Mouse (Mus musculus): ENCODE measurements around the gene Krt81. TPM values are rescaled to one million over a fixed set of nuclear protein-coding genes. Genes with fewer than 3 reads are reported as not detected.
A peak's percentile ranks its signal among the peaks of the same experiment; 100 is the strongest.

Gene Krt81
- polyA plus RNA-seq (2012; rRNA removed) = not detected in 2 replicates

DNA sequence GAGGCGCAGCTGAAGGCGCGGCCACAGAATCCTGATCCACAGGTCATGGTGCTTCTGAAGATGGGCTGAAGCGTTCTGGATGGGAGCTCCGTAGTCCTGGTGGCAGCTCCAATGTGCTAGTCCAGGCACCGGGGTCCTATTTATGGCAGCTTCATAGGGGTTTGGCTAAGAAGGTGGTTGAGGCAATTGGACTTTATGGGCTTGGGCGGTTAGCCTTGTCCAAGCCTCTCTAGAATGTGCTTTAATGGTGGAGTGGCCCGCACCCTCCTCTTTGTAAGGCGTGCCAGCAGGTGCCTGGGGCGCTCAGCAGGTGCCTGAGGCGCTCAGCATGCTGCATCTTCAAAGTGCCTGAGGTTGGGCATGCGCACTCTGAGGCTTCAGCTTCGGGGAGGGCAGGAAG, at the start of gene Krt81:
Gene Krt81 (minus strand): TSS at position 101 of the 400 bp plus-strand sequence.
- no peak for DNase-seq (ENCODE audit: low spot score)

DNA sequence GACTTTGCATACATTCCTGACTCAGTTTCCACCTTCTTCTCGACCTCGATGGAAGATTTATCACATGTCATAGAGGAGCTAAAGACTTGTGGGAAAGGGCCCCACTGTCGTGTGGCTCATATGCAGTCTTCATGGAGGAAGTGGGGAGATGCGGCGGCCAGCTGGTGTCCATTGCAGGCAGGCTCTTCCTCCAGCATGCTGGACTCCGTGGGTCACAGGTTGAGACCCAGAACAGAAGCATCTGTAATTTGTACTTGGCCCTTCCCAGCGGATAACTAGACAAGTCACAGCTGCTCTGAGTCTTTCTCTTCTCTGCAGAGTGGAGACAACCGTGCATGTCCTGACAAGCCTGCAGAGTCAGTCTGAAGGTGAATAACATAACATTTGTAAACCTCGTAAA, 44.7 kb upstream of the Krt81 start:
- DNase-seq (ENCODE audit: low spot score) = no peak

DNA sequence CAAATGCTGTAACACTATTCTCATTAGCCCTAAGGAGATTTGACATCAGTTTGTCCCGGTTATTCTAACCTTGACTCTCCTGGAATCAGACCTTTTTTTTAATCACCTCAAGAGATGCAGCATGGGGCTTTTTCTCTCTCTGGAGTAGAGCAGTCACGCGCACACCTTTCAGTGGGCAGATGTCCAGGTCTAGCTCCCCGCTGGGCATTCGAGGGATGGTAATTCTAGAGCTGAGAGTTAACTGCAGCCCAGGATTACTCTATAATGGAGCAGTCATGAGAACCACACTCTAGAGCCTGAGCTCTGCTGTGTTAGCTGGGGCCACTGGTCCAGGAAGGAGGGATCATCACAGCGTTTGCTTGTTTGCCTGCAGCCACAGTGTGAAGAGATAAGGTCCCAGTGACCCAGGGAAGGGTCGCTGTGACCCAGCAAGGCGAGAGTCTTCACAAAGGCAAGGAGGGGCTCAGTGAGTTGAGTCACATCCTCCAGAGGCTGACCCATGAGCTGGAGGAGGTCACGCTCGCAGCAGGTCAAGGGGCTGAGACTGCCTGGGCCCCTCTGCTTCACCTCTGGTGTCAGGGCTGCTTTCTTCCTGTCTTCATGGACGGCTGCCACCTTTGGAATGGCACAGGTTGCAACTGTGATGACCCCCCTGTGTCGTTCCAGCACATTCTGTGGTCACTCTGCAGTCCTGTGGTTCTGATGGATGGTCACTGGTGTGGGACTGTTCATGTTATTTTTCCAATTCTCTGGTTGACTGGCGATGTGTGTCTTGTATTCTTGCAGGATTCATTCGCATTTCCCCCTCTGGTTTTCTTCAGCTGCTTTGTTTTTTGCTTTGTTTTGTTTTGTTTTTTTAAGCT, 43.6 kb upstream of the Krt81 start:
- no peak for DNase-seq (ENCODE audit: low spot score)

DNA sequence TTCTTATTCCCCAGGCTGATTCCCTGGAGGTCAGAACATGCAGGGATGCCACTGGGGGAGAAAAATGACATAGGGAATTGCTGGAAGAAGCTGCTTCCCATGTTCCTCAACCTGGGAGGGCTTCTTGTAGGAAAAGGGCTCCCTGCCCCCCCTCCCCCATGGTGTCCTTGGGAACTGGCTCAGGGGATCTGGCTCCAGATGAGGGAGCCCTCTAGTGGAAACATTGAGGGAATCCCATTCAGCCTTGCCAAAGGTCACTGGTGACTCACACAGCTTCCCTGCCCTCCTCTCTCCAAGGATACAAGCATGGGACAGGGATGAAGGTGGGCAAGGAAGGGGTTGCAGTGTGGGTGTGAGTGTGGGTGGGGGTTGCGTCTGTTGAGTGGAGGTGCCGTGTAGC, 33.6 kb upstream of the Krt81 start:
- DNase-seq (ENCODE audit: low spot score) = no peak

DNA sequence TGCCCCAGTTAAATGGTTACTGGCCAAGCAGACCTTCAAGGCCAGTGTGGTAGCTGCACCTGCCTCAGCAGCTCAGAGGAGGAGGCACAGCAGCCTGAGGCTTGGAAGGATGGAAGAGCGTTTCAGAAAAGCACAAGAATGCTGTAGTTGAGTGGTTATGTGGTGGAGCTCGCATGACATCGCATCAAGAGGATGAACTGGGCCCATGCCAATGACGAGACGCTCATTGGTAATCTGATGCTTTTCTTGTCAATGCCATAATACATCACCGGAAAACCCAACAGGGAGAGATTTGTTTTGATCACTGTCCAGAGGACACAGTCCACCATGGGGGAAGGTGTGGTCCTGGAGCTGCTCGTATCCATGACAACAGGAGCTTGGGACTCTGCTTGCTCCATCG, 31.7 kb upstream of the Krt81 start:
- no peak for DNase-seq (ENCODE audit: low spot score)

DNA sequence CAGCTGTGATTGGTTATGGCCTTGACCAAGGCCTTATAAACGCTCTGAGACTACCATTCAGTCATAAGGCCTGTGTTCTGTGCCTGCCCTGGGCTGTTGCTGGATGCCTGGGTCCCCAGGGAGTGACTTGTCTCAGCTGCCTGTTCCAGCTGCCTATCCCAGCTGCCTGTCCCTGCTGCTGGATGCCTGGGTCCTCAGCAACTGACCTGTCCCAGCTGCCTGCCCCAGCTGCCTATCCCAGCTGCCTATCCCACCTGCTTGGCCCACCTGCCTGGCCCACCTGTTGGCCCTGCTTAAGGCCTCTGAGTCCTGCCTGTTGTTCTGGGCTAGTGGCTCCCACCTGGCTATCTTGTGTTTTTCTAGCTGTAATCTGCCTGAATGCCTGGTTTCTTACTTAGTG, 30.7 kb upstream of the Krt81 start:
- DNase-seq (ENCODE audit: low spot score) = no peak

DNA sequence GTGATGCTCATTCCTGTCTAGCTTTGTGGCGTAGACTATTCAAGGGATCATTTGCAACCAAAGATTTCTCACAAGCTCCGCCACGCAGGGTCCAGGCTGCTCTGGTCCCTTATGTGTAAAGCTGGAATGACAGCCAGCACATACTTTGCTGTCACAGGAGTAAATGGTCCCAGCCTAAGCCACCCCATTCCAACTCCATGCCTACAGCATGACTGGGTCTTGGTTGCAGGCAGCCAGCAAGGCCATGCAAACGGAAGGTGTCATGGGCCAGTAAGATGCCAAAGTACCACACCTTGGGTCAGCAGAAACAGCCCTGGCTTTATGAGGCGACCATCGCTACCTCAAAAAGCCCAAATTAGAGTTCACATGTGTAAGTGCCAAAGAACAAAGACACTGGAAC, 30.2 kb upstream of the Krt81 start:
- DNase-seq (ENCODE audit: low spot score) = no peak

DNA sequence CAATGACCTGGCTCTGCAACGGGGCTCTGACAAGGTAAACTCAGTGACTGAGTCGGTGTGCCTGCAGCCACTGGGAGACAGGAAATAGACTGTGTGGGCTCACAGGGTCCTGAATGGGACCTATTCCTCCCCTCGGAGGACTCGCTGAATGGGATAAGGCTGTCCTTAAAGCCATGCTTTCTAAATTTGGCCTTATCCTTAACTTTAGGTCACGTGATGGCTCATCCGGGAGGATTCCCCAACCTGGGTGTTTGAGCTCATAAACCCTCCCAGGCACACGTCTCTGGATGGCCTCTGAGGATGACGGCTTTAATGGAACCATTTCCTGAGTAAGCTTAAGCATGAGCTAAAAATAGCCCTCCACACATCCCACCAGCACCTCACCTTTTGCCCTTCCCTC, 29.2 kb upstream of the Krt81 start:
- DNase-seq (ENCODE audit: low spot score) = no peak

DNA sequence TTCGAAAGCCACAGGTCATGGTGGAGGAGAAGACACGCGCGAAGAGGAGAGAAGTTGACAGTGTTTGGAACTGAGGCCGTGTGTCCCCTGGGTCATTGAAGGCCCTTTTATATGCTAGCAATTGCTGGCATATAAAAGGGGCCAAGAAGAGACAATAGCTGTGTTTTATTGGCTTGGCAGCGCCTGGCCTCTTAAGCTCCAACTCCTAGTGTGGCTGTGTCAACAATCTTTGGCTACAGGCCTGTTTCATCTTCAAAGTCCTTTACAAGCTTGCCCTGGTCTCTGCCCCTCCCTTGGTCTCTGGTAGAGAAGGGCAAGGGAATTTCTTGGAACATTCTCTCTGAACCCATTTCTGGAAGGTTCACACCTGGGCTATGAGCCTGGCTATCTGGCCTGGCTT, 27.9 kb upstream of the Krt81 start, which contains the start of gene Krt83:
Gene Krt83 (minus strand): TSS at position 82 of the 400 bp plus-strand sequence.
- DNase-seq (ENCODE audit: low spot score) = no peak

DNA sequence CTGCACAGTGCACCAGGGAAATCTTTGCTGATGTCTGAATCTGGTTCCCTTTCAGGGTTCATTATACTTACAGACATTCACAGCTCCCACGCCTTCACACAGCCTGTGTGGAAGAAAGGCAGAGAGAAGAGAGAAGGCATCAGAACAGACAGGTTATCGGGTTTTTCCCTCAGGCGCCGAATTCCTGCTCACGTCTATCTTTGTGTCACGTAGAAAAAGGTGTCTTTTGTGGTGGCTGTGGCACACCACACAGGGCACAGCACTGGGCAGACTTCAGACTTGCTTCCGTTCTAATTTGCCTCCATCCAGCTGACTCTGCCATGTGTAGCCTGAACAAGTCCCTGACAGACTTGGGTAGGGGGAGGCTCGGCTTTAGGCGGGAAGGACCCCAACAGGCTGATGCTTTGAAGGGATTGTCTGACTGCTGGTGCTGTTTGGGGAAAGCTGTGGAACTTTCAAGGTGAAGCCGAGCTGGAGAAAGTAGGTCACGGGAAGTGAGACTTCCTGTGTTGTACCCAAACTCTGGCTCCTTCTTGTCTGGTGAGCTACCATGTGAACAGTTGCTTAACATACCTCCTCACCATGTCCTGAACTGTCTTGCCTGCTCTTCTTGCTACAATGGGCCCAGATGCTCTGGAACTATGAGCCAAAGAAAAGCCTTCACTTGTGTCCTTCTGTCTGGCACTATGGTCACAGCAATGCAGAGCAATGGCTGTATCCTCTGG, 22.5 kb upstream of the Krt81 start:
- DNase-seq (ENCODE audit: low spot score) = no peak

DNA sequence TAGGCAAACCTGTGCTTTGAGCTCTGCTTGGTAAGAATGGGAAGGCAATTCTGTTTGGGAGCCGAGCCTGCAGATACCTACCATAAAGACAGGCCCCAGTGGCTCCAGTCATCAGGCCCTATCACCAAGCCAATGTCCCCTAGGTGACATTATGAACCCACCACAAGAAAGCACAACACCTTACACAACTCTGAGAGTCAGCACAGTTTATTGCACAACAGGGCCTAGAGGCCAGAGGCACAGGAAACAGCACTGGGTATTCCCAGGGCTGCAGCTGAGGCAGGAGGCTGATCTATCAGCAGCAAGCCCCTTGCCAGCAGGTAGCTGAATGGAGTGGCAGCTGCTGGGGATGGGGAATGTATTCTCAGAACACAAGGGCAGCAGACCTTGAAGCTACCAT, 21.4 kb upstream of the Krt81 start:
- DNase-seq (ENCODE audit: low spot score) = no peak

DNA sequence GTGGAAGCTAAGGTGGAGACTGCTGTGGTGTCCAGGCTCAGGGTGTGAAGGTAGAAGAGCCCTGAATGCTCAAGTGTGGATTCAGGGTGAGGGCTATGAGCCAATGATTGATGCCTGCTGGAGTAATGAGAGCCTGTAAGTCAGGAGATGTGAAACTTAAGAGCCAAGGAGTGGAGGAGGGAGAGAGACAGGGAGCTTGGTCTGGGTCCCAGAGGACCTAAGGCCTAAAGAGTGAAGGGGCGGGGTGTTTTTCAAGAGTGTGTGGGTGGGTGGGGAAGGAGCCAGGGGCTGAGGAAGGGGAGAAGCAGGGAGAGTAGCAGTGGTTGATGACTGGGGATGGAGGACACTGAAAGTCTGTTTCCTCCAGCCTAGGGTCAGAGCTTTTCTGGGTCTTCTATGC, 20.1 kb upstream of the Krt81 start:
- no peak for DNase-seq (ENCODE audit: low spot score)

DNA sequence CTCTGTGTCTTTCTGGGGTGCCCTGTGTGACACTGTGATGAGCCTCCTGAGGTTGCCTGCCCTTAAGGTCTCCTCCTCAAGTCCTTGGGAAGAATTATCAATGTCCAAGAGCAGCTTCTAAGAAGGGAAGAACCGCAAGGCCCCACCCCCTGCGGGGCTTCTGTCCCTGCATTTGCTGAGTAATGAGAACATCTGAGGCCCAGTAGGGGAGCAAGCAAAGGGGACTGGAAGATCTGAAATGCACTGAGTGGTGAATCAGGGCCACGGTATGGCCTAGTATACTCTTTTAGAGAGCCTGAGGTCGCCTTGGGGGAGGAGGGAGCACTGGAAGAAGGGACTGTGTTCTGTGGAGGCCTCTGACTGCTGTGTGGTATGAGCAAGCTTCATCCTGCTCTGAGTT, 18.5 kb upstream of the Krt81 start:
- no peak for DNase-seq (ENCODE audit: low spot score)

DNA sequence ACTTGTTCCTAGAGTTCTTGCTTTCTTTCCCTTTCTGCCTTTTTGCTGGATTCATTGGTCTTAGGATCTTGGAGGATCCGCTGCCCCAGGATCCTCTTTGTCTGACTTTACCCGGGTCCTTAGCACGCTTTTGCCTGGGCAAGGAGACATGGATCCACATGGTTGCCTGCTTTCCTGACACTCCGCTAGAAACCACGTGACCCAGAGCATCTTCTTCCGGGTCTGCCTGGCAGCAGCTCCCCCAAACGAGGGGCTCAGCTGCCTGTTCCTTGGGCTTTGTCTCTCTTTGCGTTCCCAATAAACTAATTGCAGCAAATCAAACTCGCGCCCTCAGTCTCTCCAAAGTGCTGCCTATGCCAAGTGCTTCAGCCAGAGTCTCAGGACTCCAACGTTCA, 16.1 kb upstream of the Krt81 start:
- no peak for DNase-seq (ENCODE audit: low spot score)

DNA sequence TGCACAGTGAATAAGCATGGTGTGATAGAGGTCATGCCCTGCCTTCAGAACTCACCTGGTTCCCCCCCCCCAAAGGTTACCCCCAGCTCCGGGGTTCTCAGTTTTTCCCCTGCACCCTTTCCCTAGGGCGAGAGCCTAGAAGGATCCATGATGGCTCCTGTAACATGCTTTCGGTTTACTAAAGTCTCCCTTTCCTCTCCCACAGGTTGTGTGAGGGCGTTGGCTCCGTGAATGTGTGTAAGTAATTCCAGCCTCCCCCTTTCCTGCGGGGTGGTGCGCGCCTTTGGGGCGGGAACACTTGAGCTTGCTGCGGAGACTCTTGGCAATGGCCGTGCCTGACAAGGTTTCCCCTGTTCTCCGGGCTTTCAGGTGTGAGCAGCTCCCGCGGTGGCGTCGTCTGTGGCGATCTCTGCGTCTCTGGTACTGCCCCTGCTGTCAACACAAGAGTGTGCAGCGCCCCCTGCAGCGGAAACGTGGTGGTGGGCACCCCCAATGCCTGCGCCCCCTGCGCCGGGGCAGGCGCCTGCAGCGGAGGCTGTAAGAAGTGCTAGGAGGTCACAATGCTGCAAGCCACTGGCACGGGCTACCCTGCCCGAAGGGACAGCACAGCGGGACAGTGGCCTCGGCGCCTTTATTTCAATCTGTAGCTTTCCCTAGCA, 15.6 kb upstream of the Krt81 start:
- peak; percentile 35 for DNase-seq (ENCODE audit: low spot score)

DNA sequence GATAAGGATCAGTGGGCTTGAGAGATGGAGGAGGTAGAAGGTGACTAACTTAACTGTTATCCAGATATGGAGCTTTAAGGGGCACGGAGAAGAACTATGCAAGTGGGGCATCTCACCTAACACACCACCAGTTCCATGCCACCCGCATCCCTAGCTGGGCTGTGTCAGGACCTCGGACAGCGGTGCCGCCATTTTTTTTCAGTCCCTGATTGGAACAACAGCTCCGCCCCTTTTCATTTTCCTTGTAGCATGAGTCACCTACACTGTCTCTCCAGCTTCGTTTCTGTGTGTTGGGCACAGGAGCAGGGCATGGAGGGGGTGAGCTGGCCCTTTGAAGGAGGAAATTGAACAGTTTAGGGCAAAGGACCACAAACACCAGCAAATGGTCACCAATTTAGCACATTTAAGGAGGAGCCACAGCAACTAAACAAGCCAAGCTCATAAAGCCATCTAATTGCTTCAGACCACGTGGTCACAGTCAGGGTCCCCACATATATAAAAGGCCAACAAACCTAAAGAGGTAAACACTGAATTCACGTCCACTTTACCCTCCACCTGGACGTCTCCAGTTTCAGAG, 9.5 kb upstream of the Krt81 start, which contains the start of gene Krt86:
Gene Krt86 (plus strand): TSS at position 527 of the 577 bp plus-strand sequence.
- no peak for DNase-seq (ENCODE audit: low spot score)

DNA sequence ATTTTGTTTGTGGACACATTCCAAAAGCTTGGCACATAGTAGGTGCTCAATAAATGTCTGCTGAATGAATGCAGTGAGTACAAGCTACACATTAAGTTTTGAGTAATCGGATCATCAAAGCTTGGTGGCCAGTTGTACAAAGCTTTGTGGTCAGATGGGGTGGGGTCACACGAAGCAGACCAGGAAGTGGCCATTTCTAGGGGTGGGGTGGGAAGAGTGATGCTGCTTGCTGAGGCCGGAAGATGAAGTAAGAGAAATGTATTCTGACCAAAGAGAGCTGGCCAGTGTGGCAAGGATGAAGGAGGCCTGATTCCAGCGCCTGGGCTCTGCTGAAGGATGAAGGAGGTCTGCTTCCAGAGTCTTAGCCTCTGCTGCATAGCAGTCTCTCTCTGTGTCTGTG, 5.5 kb upstream of the Krt81 start:
- no peak for DNase-seq (ENCODE audit: low spot score)

DNA sequence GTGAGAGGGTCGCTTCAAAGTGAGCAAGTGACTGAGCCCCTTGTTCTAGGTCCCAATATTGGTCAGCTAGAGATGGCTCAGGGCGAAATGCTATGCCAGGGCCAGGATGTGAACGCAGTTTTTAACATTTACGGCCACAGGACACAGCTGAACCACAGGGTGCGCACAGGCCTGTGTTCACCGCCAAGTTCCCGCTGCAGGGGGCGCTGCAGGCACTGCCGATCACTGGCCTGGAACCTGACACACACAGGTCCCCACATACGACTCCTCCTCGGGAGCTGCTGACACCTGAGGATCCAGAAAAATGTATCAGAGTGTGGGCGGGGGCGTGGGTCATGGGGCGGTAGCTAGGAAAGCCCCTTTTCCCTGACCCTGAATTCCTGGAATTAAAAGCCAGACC, 4.3 kb downstream of the Krt81 start:
- DNase-seq (ENCODE audit: low spot score) = no peak

DNA sequence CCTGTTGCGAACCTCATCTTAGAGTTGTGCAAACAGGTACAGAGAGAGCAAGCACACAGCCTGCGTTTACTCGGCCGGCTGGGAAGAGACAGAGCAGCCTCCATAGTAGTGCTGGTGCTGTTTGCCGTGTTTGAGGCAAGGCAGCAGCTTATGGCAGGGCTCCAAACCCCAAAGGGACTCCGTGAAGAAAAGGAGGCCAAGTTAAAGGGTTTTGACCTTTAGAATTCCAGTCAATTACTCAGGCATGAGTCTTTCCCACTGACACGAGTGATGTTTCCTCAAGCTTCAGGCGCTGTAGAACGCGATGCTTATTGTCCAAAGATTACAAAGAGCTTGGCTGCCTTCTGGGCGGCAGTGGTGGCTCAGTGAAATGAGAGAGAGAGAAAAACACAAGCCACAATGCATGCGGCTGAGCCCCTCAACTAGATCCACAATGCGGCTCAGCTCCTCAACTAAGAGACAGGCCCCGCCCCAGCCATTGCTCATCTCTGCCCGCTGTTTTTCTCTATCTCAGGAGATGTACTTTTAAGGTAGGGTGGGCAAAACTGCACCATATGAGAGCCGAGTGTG, 5.1 kb downstream of the Krt81 start:
- DNase-seq (ENCODE audit: low spot score) = no peak

DNA sequence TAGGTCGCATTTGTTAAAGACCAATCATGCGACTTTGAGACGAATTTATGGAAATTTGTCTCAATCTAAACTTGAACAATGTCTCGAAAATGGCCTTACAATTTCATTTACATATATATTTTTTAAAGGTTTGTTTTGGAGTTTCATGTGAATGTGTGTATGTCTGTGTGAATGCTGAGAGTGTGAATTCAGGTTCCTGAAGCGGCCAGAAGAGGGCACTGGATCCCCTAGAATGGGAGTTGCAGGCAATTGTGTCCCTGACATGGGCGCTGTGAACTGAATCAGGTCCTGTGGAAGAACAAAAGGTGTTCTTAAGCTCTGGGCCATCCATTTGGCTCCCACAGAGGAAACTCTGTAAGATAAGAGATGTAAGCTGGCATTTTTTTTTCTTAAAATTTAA, 7.7 kb downstream of the Krt81 start:
- no peak for DNase-seq (ENCODE audit: low spot score)

DNA sequence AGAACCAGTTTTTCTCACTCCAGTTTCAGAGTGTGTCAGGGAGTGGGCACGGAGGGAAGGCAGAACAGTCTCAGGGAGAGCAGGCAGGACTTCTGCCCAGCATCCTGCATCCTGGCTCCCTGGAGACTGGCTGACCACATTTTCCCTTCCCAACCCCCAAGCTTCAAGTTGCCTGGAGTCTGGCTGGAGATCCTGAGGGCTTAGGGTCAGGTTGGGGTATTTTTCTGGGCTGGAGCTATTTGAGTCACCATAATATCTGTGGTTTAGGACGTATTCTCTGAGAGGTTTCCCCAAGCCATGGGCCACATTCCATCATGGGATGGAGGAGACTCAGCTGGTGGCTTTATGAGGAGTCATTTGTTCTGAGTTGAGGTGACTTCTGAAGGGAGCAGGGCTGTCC, 8.3 kb downstream of the Krt81 start:
- no peak for DNase-seq (ENCODE audit: low spot score)

DNA sequence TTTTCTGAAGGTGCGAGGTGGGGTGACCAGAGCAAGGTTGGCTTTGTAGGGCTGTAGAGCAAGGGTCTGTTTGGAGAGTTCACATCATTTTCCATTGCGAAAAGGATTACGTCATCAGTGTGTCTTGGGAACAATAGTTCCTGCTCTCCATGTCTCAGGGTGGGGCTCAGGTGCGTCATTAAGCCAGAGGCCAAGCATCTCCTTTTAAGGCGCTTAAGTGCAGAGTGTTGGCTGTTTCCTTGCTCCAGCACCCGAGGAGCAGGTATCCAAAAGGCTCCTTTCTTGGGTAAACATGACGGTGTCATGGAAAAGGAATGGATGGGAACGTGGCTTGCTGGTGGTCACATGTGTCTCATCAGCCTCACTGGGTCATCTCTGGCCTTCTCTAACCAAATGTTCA, 8.8 kb downstream of the Krt81 start:
- no peak for DNase-seq (ENCODE audit: low spot score)
